In genomic region chr9:63719770-63720440, GRCm38 (mm10) we compare ENCODE assay signal across 13 mouse cellular contexts. TPM values are rescaled to one million over a fixed set of nuclear protein-coding genes. Genes with fewer than 3 reads are reported as not detected.
A peak's percentile ranks its signal among the peaks of the same experiment; 100 is the strongest.
DNase-seq lines count a peak whose midpoint lies in the region; ATAC-seq and TF ChIP-seq lines count a peak whose summit lies in the region.
"Had no signal": no experiment of that assay in that cellular context is flagged by ENCODE, and none has a peak within 500 bp of the region (broad histone marks: within the 10 kb centered on the region; RNA-seq: fewer than 3 reads in every experiment).

No protein-coding gene starts in this region.

- H3K4me1 ChIP-seq in forebrain, embryonic 14.5 days (ENCODE audit: control insufficient read depth, insufficient read depth, low read length), result peaks cover 2% of the 10 kb centered on the region; the same call in 1 of the 2 replicates
- H3K4me1 ChIP-seq in forebrain, embryonic 11.5 days (replicated peaks; ENCODE audit: control insufficient read depth, insufficient read depth, low read length), result peaks cover 4% of the 10 kb centered on the region; the same call in 1 of the 2 replicates
- peaks cover 31% of the 10 kb centered on the region for H3K4me1 ChIP-seq in neural tube, embryonic 15.5 days
- peaks cover 23% of the 10 kb centered on the region for H3K4me1 ChIP-seq in cerebellum, adult 2 months (ENCODE audit: control insufficient read depth, insufficient read depth, low read length)
- H3K4me1 ChIP-seq in stomach, embryonic 15.5 days, result peaks cover 53% of the 10 kb centered on the region

- peak; percentile 29 for DNase-seq in forebrain, embryonic 14.5 days (ENCODE audit: low spot score)
- no peak for DNase-seq in forebrain, embryonic 11.5 days (ENCODE audit: low spot score)
- DNase-seq in neural tube, embryonic 10.5 days (ENCODE audit: extremely low spot score, low spot score), result no peak
- DNase-seq in cerebellum, adult 2 months, result peak; percentile 43 to 66
- no peak for DNase-seq in liver
- DNase-seq: gastrocnemius, postnatal 25 days; heart, postnatal 4 days; right cerebral cortex, postnatal 14 days had no signal

- TF ChIP-seq POLR2A in cerebellum, adult 2 months (IDR thresholded peaks at IDR 0.05; ENCODE audit: borderline replicate concordance, insufficient read depth, low read length), result no peak

- H3K9ac ChIP-seq in forebrain, embryonic 14.5 days (ENCODE audit: low read length), result no peak overlapping the region
- H3K9ac ChIP-seq in forebrain, embryonic 11.5 days (ENCODE audit: low read length), result no peak overlapping the region
- H3K9ac ChIP-seq in neural tube, embryonic 15.5 days (replicated peaks), result no peak overlapping the region
- H3K9ac ChIP-seq in stomach, embryonic 15.5 days, result no peak overlapping the region
- H3K9ac ChIP-seq: neural tube, embryonic 13.5 days had no signal

- 70% methylated on average over 16 of the region's 16 CpGs for WGBS in forebrain, embryonic 14.5 days
- 92% methylated on average over 16 of the region's 16 CpGs for WGBS in forebrain, embryonic 11.5 days
- WGBS in neural tube, embryonic 15.5 days, result 84% methylated on average over 16 of the region's 16 CpGs
- 23% methylated on average over 16 of the region's 16 CpGs for WGBS in cerebellum, adult 2 months
- 73% methylated on average over 16 of the region's 16 CpGs for WGBS in stomach, embryonic 15.5 days

- no peaks in the 10 kb centered on the region for H3K27me3 ChIP-seq in forebrain, embryonic 14.5 days (replicated peaks; ENCODE audit: control insufficient read depth, insufficient read depth, low read length)
- no peaks in the 10 kb centered on the region for H3K27me3 ChIP-seq in forebrain, embryonic 11.5 days (ENCODE audit: control insufficient read depth, insufficient read depth, low read length)
- H3K27me3 ChIP-seq in neural tube, embryonic 15.5 days (replicated peaks), result no peaks in the 10 kb centered on the region
- no peaks in the 10 kb centered on the region for H3K27me3 ChIP-seq in cerebellum, adult 2 months (ENCODE audit: control insufficient read depth, insufficient read depth, low read length)
- H3K27me3 ChIP-seq in stomach, embryonic 15.5 days (replicated peaks), result no peaks in the 10 kb centered on the region
- H3K27me3 ChIP-seq: neural tube, embryonic 13.5 days had no signal

- no peak overlapping the region for H3K27ac ChIP-seq in forebrain, embryonic 14.5 days (ENCODE audit: low read depth, low read length)
- no peak overlapping the region for H3K27ac ChIP-seq in forebrain, embryonic 11.5 days (ENCODE audit: low read depth, low read length)
- 0 out of 2 replicates have a peak overlapping the region, but pooled peaks have one; percentile 28 for H3K27ac ChIP-seq in neural tube, embryonic 15.5 days (replicated peaks)
- H3K27ac ChIP-seq in cerebellum, adult 2 months (ENCODE audit: insufficient read depth, low read length), result no peak overlapping the region
- H3K27ac ChIP-seq in stomach, embryonic 15.5 days, result peak overlapping the region; percentile 24; the same call in 1 of the 2 replicates
- H3K27ac ChIP-seq: neural tube, embryonic 13.5 days had no signal

- H3K9me3 ChIP-seq in forebrain, embryonic 14.5 days (replicated peaks; ENCODE audit: control insufficient read depth, low read length), result no peaks in the 10 kb centered on the region
- no peaks in the 10 kb centered on the region for H3K9me3 ChIP-seq in forebrain, embryonic 11.5 days (ENCODE audit: control insufficient read depth, low read length)
- no peaks in the 10 kb centered on the region for H3K9me3 ChIP-seq in neural tube, embryonic 15.5 days (replicated peaks)
- H3K9me3 ChIP-seq in stomach, embryonic 15.5 days, result no peaks in the 10 kb centered on the region
- H3K9me3 ChIP-seq: forebrain, embryonic 10.5 days; neural tube, embryonic 13.5 days had no signal

- no peak for TF ChIP-seq CTCF in cerebellum, adult 2 months (IDR thresholded peaks at IDR 0.05; ENCODE audit: borderline replicate concordance, insufficient read depth, low read depth, low read length)

- no peak overlapping the region for H3K4me3 ChIP-seq in forebrain, embryonic 14.5 days (ENCODE audit: low read depth, low read length)
- H3K4me3 ChIP-seq in forebrain, embryonic 11.5 days (ENCODE audit: low read depth, low read length), result no peak overlapping the region
- no peak overlapping the region for H3K4me3 ChIP-seq in neural tube, embryonic 15.5 days (replicated peaks)
- no peak overlapping the region for H3K4me3 ChIP-seq in cerebellum, adult 2 months (replicated peaks; ENCODE audit: insufficient read depth, low read depth, low read length)
- H3K4me3 ChIP-seq in stomach, embryonic 15.5 days (replicated peaks), result no peak overlapping the region
- H3K4me3 ChIP-seq: forebrain, embryonic 10.5 days; neural tube, embryonic 13.5 days had no signal

- no peak overlapping the region for H3K4me2 ChIP-seq in forebrain, embryonic 14.5 days (ENCODE audit: low read length)
- no peak overlapping the region for H3K4me2 ChIP-seq in forebrain, embryonic 11.5 days (ENCODE audit: low read depth, low read length, severe bottlenecking)
- H3K4me2 ChIP-seq in neural tube, embryonic 15.5 days, result no peak overlapping the region
- no peak overlapping the region for H3K4me2 ChIP-seq in stomach, embryonic 15.5 days
- H3K4me2 ChIP-seq: midbrain, embryonic 11.5 days; neural tube, embryonic 13.5 days had no signal

- H3K36me3 ChIP-seq in forebrain, embryonic 14.5 days (ENCODE audit: control insufficient read depth, insufficient read depth, low read length), result no peaks in the 10 kb centered on the region
- H3K36me3 ChIP-seq in forebrain, embryonic 11.5 days (ENCODE audit: control insufficient read depth, insufficient read depth, low read length), result no peaks in the 10 kb centered on the region
- no peaks in the 10 kb centered on the region for H3K36me3 ChIP-seq in neural tube, embryonic 15.5 days
- no peaks in the 10 kb centered on the region for H3K36me3 ChIP-seq in stomach, embryonic 15.5 days
- H3K36me3 ChIP-seq: neural tube, embryonic 13.5 days had no signal

- ATAC-seq in forebrain, embryonic 14.5 days, result no peak
- ATAC-seq in forebrain, embryonic 11.5 days (replicated peaks; ENCODE audit: low FRiP score), result no peak
- no peak for ATAC-seq in neural tube, embryonic 15.5 days (ENCODE audit: low FRiP score)
- ATAC-seq in stomach, embryonic 15.5 days (ENCODE audit: insufficient read depth, low FRiP score, low read depth), result no peak

RNA-seq across cellular contexts. Expression of gene Smad3, which starts 37.9 kb away (rescaled TPM):
- 5.1 and 5.4 TPM in 2 replicates for polyA plus RNA-seq in forebrain, embryonic 14.5 days (2014; fragmentation: Nextera tagmentation; extraction: Ambion mirVana)
- polyA plus RNA-seq in forebrain, embryonic 11.5 days (2014; fragmentation: Nextera tagmentation; extraction: Ambion mirVana), result 16.6 and 17.9 TPM in 2 replicates
- 8.7 and 12.2 TPM in 2 replicates for polyA plus RNA-seq in neural tube, embryonic 15.5 days (2015; fragmentation: Nextera tagmentation; extraction: Ambion mirVana)
- polyA plus RNA-seq in cerebellum, adult 2 months (2012; rRNA removed), result 19.9 and 28.2 TPM in 2 replicates
- polyA plus RNA-seq in stomach, embryonic 15.5 days (2015; fragmentation: Nextera tagmentation; extraction: Ambion mirVana), result 17.5 and 19.6 TPM in 2 replicates

Comparison
In these comparisons a context has a peak if more than half of its experiments do, and no peak if none do; other contexts are left out.
1. DNase-seq: peak in forebrain, embryonic 14.5 days (single experiment) and cerebellum, adult 2 months (2 of 2); none in forebrain, embryonic 11.5 days (single experiment), neural tube, embryonic 10.5 days (single experiment) and liver (single experiment).
2. H3K27ac ChIP-seq: peak in neural tube, embryonic 15.5 days (single experiment) and stomach, embryonic 15.5 days (single experiment); none in forebrain, embryonic 14.5 days (single experiment), forebrain, embryonic 11.5 days (single experiment) and cerebellum, adult 2 months (single experiment).